Mouse (Mus musculus) hindbrain, postnatal 0 days (tissue): Measurements from ENCODE around the gene Smco4. TPM values are rescaled to one million over a fixed set of nuclear protein-coding genes. Genes with fewer than 3 reads are reported as not detected.
A peak's percentile ranks its signal among the peaks of the same experiment; 100 is the strongest.

Experiments used
- ATAC-seq: fragments of 200-750 bp; cut with Nextera tagmentation; 2 replicates; pipeline ENCODE4 v1.8.0; 2017; ENCODE audit warnings: mild to moderate bottlenecking, moderate TSS enrichment, moderate library complexity
- DNase-seq: peaks from one replicate; pipeline ENCODE4 v3.0.0-alpha.2; 2015; ENCODE audit warnings: low spot score
- H3K27ac ChIP-seq: fragments of 300-500 bp; sonication (generic); 2 replicates; pipeline ENCODE4 v1.5.1; 2014; ENCODE audit warnings: mild to moderate bottlenecking
- H3K27me3 ChIP-seq: fragments of 300-500 bp; sonication (generic); 2 replicates; pipeline ENCODE4 v1.6.1; 2014; ENCODE audit warnings: low read length, mixed read lengths; ENCODE audit not compliant: insufficient read depth
- H3K36me3 ChIP-seq: fragments of 300-500 bp; sonication (generic); 2 replicates; pipeline ENCODE4 v1.6.1; 2014; ENCODE audit warnings: low read length, mixed read lengths; ENCODE audit not compliant: insufficient read depth
- H3K4me1 ChIP-seq: fragments of 300-500 bp; sonication (generic); 2 replicates; pipeline ENCODE4 v1.6.1; 2014; ENCODE audit warnings: antibody characterized with exemption, low read length, mixed read lengths; ENCODE audit not compliant: insufficient read depth
- H3K4me2 ChIP-seq: fragments of 300-500 bp; sonication (generic); 2 replicates; pipeline ENCODE4 v1.6.1; 2014; ENCODE audit warnings: low read depth, mild to moderate bottlenecking, low read length, moderate library complexity, mixed read lengths
- H3K4me3 ChIP-seq: fragments of 300-500 bp; sonication (generic); 2 replicates; pipeline ENCODE4 v1.5.1; 2014; ENCODE audit warnings: low read length
- H3K9ac ChIP-seq: fragments of 300-500 bp; sonication (generic); replicated peaks from 2 replicates; pipeline ENCODE4 v1.6.1; 2014; ENCODE audit warnings: mild to moderate bottlenecking, low read length, moderate library complexity, mixed read lengths
- H3K9me3 ChIP-seq: fragments of 300-500 bp; sonication (generic); 2 replicates; pipeline ENCODE4 v1.6.1; 2016; ENCODE audit warnings: low read length, mixed read lengths
- CTCF ChIP-seq: IDR thresholded peaks from 2 replicates; pipeline ENCODE4 v1.5.1; 2016; ENCODE audit warnings: antibody characterized with exemption, control low read depth, low read depth
- WGBS: fragments of 180-500 bp; shearing (Covaris S2); extraction: QIAGEN DNeasy Blood & Tissue Kit; methylation state at CpG from one replicate; pipeline ENCODE4 v1.1.7; 2014; 5-methylcytosine and 5-hydroxymethylcytosine counted together
- polyA plus RNA-seq: library from polyadenylated mRNA; unstranded; fragments of >200 nt; fragmentation: Nextera tagmentation; extraction: Ambion mirVana; gene quantifications from 2 replicates; pipeline ENCODE4 v1.2.1, GENCODE M21; 2015
- total RNA-seq: library from RNA; depleted of rRNA; stranded (reverse); fragments of >200 nt; gene quantifications from 2 replicates; pipeline ENCODE4 v1.2.3, GENCODE M21; 2014

Gene Smco4
- total and polyA plus RNA-seq, 2 experiments from 2014 or later = 0.60 to 6.1 TPM

- Histone ChIP-seq H3K4me3 (no peak overlapping the region), H3K9me3 (no peaks in the 10 kb centered on the region), H3K9ac (no peak overlapping the region), H3K4me1 (no peaks in the 10 kb centered on the region), H3K4me2 (no peak overlapping the region), H3K27me3 (no peaks in the 10 kb centered on the region), H3K27ac (no peak overlapping the region), H3K36me3 (no peaks in the 10 kb centered on the region)
- no peak for TF ChIP-seq CTCF
- no peak for ATAC-seq
- DNase-seq = no peak
- 56% methylated on average over 2 of the region's 2 CpGs for WGBS
Measured at GRCm38 (mm10) chr9:15487682-15488424, 5.4 kb upstream of the Smco4 start.

- Histone ChIP-seq H3K27ac (no peak overlapping the region), H3K36me3 (no peaks in the 10 kb centered on the region), H3K9me3 (no peaks in the 10 kb centered on the region), H3K4me3 (no peak overlapping the region), H3K27me3 (no peaks in the 10 kb centered on the region), H3K9ac (no peak overlapping the region), H3K4me2 (no peak overlapping the region), H3K4me1 (0 out of 2 replicates have a peak, but pooled peaks cover 1% of the 10 kb centered on the region)
- DNase-seq (no peak), ATAC-seq (no peak)
- no peak for TF ChIP-seq CTCF
Measured at GRCm38 (mm10) chr9:15489293-15489692, 3.9 kb upstream of the Smco4 start.

- no peak overlapping the region for H3K4me3 ChIP-seq
- H3K4me2 ChIP-seq = no peak overlapping the region
- 68% methylated on average over 8 of the region's 8 CpGs for WGBS
- TF ChIP-seq CTCF = no peak
- H3K9me3 ChIP-seq = no peaks in the 10 kb centered on the region
- no peaks in the 10 kb centered on the region for H3K36me3 ChIP-seq
- no peaks in the 10 kb centered on the region for H3K27me3 ChIP-seq
- peak; percentile 12; the same call in 1 of the 2 replicates for ATAC-seq
- H3K4me1 ChIP-seq = 0 out of 2 replicates have a peak, but pooled peaks cover 3% of the 10 kb centered on the region
- no peak for DNase-seq
- no peak overlapping the region for H3K9ac ChIP-seq
- no peak overlapping the region for H3K27ac ChIP-seq
Measured at GRCm38 (mm10) chr9:15490331-15491100, 2.7 kb upstream of the Smco4 start.

GRCm38 (mm10) chr9:15491686-15492085 is 1.5 kb upstream of the Smco4 start:
- no peaks in the 10 kb centered on the region for H3K36me3 ChIP-seq
- H3K4me2 ChIP-seq = no peak overlapping the region
- TF ChIP-seq CTCF = no peak
- H3K27ac ChIP-seq = no peak overlapping the region
- H3K27me3 ChIP-seq = no peaks in the 10 kb centered on the region
- H3K9me3 ChIP-seq = no peaks in the 10 kb centered on the region
- ATAC-seq = no peak
- no peak overlapping the region for H3K9ac ChIP-seq
- DNase-seq = no peak
- WGBS = 79% methylated on average over 4 of the region's 4 CpGs
- 0 out of 2 replicates have a peak, but pooled peaks cover 3% of the 10 kb centered on the region for H3K4me1 ChIP-seq
- no peak overlapping the region for H3K4me3 ChIP-seq

- Histone ChIP-seq H3K4me3 (no peak overlapping the region), H3K9ac (no peak overlapping the region), H3K9me3 (no peaks in the 10 kb centered on the region), H3K27me3 (no peaks in the 10 kb centered on the region), H3K4me1 (0 out of 2 replicates have a peak, but pooled peaks cover 3% of the 10 kb centered on the region), H3K4me2 (no peak overlapping the region), H3K36me3 (no peaks in the 10 kb centered on the region), H3K27ac (no peak overlapping the region)
- ATAC-seq = no peak
- no peak for TF ChIP-seq CTCF
- no peak for DNase-seq
- 86% methylated on average over 9 of the region's 9 CpGs for WGBS
Measured at GRCm38 (mm10) chr9:15492401-15492800, 831 bp upstream of the Smco4 start.

GRCm38 (mm10) chr9:15493925-15494558 is 810 bp downstream of the Smco4 start:
- H3K4me1 ChIP-seq = 0 out of 2 replicates have a peak, but pooled peaks cover 3% of the 10 kb centered on the region
- peak overlapping the region; percentile 74 for H3K4me3 ChIP-seq
- H3K9me3 ChIP-seq = no peaks in the 10 kb centered on the region
- peak overlapping the region; percentile 48; the same call in 1 of the 2 replicates for H3K27ac ChIP-seq
- no peaks in the 10 kb centered on the region for H3K27me3 ChIP-seq
- WGBS = 2% methylated on average over 35 of the region's 37 CpGs
- DNase-seq (peak; percentile 58), ATAC-seq (peak; percentile 65)
- H3K36me3 ChIP-seq = no peaks in the 10 kb centered on the region
- peak overlapping the region; percentile 74 for H3K9ac ChIP-seq
- TF ChIP-seq CTCF = peak; percentile 65
- H3K4me2 ChIP-seq = peak overlapping the region; percentile 96
